ENCODE assay signal across 25 mouse cellular contexts in the genomic region with DNA sequence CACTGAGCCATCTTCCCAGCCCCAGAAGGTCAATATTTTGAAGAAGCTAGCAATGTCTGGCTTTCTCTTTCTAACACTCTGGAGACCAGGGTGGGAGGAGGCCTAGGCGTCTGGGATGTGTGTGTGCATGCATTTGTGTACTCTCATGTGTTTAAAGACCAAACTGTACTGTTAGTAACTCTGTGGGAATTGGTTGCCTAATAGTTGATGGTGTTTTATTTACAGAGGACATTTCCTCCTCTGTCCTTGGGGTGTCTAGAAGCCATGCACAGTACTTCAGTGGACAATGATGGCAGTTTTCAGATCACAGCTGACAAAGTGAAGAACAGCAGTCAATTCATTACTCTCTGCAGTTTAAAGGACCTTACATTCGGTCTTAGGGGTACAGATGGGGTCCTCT. TPM values are rescaled to one million over a fixed set of nuclear protein-coding genes. Genes with fewer than 3 reads are reported as not detected.
DNase-seq lines count a peak whose midpoint lies in the region; ATAC-seq and TF ChIP-seq lines count a peak whose summit lies in the region.
"Had no signal": no experiment of that assay in that cellular context is flagged by ENCODE, and none has a peak within 500 bp of the region (broad histone marks: within the 10 kb centered on the region; RNA-seq: fewer than 3 reads in every experiment).

No protein-coding gene starts in this region.

- H3K27ac ChIP-seq in liver, embryonic 15.5 days (replicated peaks) = no peak overlapping the region
- H3K27ac ChIP-seq in liver, embryonic 12.5 days = no peak overlapping the region
- no peak overlapping the region for H3K27ac ChIP-seq in lung, postnatal 0 days (ENCODE audit: low read length)
- H3K27ac ChIP-seq: embryonic facial prominence, embryonic 10.5 days; embryonic facial prominence, embryonic 12.5 days; forebrain, embryonic 13.5 days; forebrain, embryonic 15.5 days had no signal

- H3K4me1 ChIP-seq in liver, embryonic 15.5 days (replicated peaks) = no peaks in the 10 kb centered on the region; the same call in 1 of the 2 replicates
- no peaks in the 10 kb centered on the region for H3K4me1 ChIP-seq in liver, embryonic 12.5 days
- no peaks in the 10 kb centered on the region for H3K4me1 ChIP-seq in lung, postnatal 0 days (ENCODE audit: insufficient read depth, low read depth, low read length)
- H3K4me1 ChIP-seq: embryonic facial prominence, embryonic 12.5 days; forebrain, embryonic 13.5 days; forebrain, embryonic 15.5 days had no signal

- TF ChIP-seq CTCF in lung, postnatal 0 days (IDR thresholded peaks at IDR 0.05) = no peak

- no peaks in the 10 kb centered on the region for H3K27me3 ChIP-seq in liver, embryonic 15.5 days
- no peaks in the 10 kb centered on the region for H3K27me3 ChIP-seq in liver, embryonic 12.5 days (replicated peaks)
- no peaks in the 10 kb centered on the region for H3K27me3 ChIP-seq in lung, postnatal 0 days (replicated peaks; ENCODE audit: insufficient read depth, low read length)
- H3K27me3 ChIP-seq: CH12.LX; embryonic facial prominence, embryonic 12.5 days; forebrain, embryonic 13.5 days; forebrain, embryonic 15.5 days; Patski had no signal

- no peak overlapping the region for H3K9ac ChIP-seq in liver, embryonic 15.5 days
- no peak overlapping the region for H3K9ac ChIP-seq in liver, embryonic 12.5 days
- no peak overlapping the region for H3K9ac ChIP-seq in lung, postnatal 0 days (replicated peaks; ENCODE audit: low read depth)
- H3K9ac ChIP-seq: embryonic facial prominence, embryonic 12.5 days; forebrain, embryonic 13.5 days; forebrain, embryonic 15.5 days; forebrain, postnatal 0 days had no signal

- TF ChIP-seq EP300 in lung, postnatal 0 days (IDR thresholded peaks at IDR 0.05) = no peak

- no peak overlapping the region for H3K4me3 ChIP-seq in liver, embryonic 15.5 days (replicated peaks)
- no peak overlapping the region for H3K4me3 ChIP-seq in liver, embryonic 12.5 days
- H3K4me3 ChIP-seq in lung, postnatal 0 days (ENCODE audit: low read depth, low read length) = no peak overlapping the region
- H3K4me3 ChIP-seq: embryonic facial prominence, embryonic 10.5 days; embryonic facial prominence, embryonic 12.5 days; forebrain, embryonic 13.5 days; forebrain, embryonic 15.5 days had no signal

- H3K9me3 ChIP-seq in liver, embryonic 15.5 days (replicated peaks) = no peaks in the 10 kb centered on the region
- H3K9me3 ChIP-seq in liver, embryonic 12.5 days (replicated peaks) = no peaks in the 10 kb centered on the region
- H3K9me3 ChIP-seq in lung, postnatal 0 days (ENCODE audit: low read length) = no peaks in the 10 kb centered on the region
- H3K9me3 ChIP-seq: embryonic facial prominence, embryonic 10.5 days; embryonic facial prominence, embryonic 12.5 days; forebrain, embryonic 13.5 days; forebrain, embryonic 15.5 days; G1E had no signal

- ATAC-seq in liver, embryonic 15.5 days (ENCODE audit: insufficient read depth) = peak; percentile 43
- no peak for ATAC-seq in liver, embryonic 12.5 days
- peak; percentile 35 for ATAC-seq in lung, postnatal 0 days
- ATAC-seq: activated CD4-positive, CD25-positive, alpha-beta regulatory T cell, adult 4 months; CD4-positive, CD25-positive, alpha-beta regulatory T cell, adult 4 months; forebrain, embryonic 13.5 days; forebrain, embryonic 15.5 days; forebrain, postnatal 0 days; Patski had no signal

- peak; percentile 18 for DNase-seq in adrenal gland, adult 2 months
- DNase-seq in adrenal gland, adult 18-20 months (ENCODE audit: low spot score in 2 of 2) = no peak
- DNase-seq in lung, postnatal 0 days (ENCODE audit: low spot score) = no peak
- no peak for DNase-seq in lung, postnatal 10 days
- DNase-seq: adrenal gland, adult 8-10 months; adrenal gland, postnatal 14 days; adrenal gland, postnatal 36 days; B cell, adult 2 months; cerebellum, adult 11-12 months; cerebellum, adult 2 months; cerebellum, adult 9-10 months; cerebellum, postnatal 10 days; cerebellum, postnatal 25 days; forebrain, postnatal 0 days had no signal

- no peaks in the 10 kb centered on the region for H3K36me3 ChIP-seq in liver, embryonic 15.5 days (replicated peaks)
- H3K36me3 ChIP-seq in liver, embryonic 12.5 days = peaks cover 22% of the 10 kb centered on the region
- peaks cover 23% of the 10 kb centered on the region; the same call in 1 of the 2 replicates for H3K36me3 ChIP-seq in lung, postnatal 0 days (ENCODE audit: insufficient read depth, low read length)

- WGBS in liver, embryonic 15.5 days (ENCODE audit: insufficient replicate concordance) = 55% methylated on average over 2 of the region's 2 CpGs
- 66% methylated on average over 2 of the region's 2 CpGs for WGBS in liver, embryonic 12.5 days (ENCODE audit: insufficient replicate concordance)
- 86% methylated on average over 2 of the region's 2 CpGs for WGBS in lung, postnatal 0 days

- H3K4me2 ChIP-seq in liver, embryonic 15.5 days = no peak overlapping the region
- no peak overlapping the region for H3K4me2 ChIP-seq in liver, embryonic 12.5 days
- no peak overlapping the region for H3K4me2 ChIP-seq in lung, postnatal 0 days (replicated peaks; ENCODE audit: low read depth, low read length)
- H3K4me2 ChIP-seq: embryonic facial prominence, embryonic 12.5 days; forebrain, embryonic 13.5 days; forebrain, embryonic 15.5 days had no signal

RNA-seq across cellular contexts. Expression of a gene that starts 27.3 kb away (rescaled TPM):
- 100 to 1,000 TPM; 102 to 212 TPM for total RNA-seq in adrenal gland, adult 2 months (2021)
- polyA plus RNA-seq in adrenal gland, adult 2 months (2012; rRNA removed) = 199 and 254 TPM in 2 replicates
- 100 to 1,000 TPM in 1 of 2 experiments, 10 to 100 TPM in 1; 90.6 to 183 TPM for total RNA-seq in adrenal gland, adult 18-20 months (2021)
- 22.4 and 26.2 TPM in 2 replicates for polyA plus RNA-seq in liver, embryonic 15.5 days (2015; fragmentation: Nextera tagmentation; extraction: Ambion mirVana)
- polyA plus RNA-seq in liver, embryonic 12.5 days (2016; fragmentation: Nextera tagmentation; extraction: Ambion mirVana) = 20.1 and 21.2 TPM in 2 replicates
- polyA plus RNA-seq in lung, postnatal 0 days (2015; fragmentation: Nextera tagmentation; extraction: Ambion mirVana) = 28.3 and 30.8 TPM in 2 replicates

RNA-seq across cellular contexts. Expression of a gene that starts 27.5 kb away (rescaled TPM):
- 1 to 10 TPM in 1 of 2 experiments, under 1 TPM in 1; 0.45 to 1.4 TPM for total RNA-seq in adrenal gland, adult 2 months (2021)
- 1.3 and 2.2 TPM in 2 replicates for polyA plus RNA-seq in adrenal gland, adult 2 months (2012; rRNA removed)
- total RNA-seq in adrenal gland, adult 18-20 months (2021) = 1 to 10 TPM in 1 of 2 experiments, not detected in 1; 2.7 TPM
- 2.4 and 3.5 TPM in 2 replicates for polyA plus RNA-seq in liver, embryonic 15.5 days (2015; fragmentation: Nextera tagmentation; extraction: Ambion mirVana)
- polyA plus RNA-seq in liver, embryonic 12.5 days (2016; fragmentation: Nextera tagmentation; extraction: Ambion mirVana) = 1.8 and 2.0 TPM in 2 replicates
- 17.1 and 18.7 TPM in 2 replicates for polyA plus RNA-seq in lung, postnatal 0 days (2015; fragmentation: Nextera tagmentation; extraction: Ambion mirVana)
- polyA plus RNA-seq: activated CD4-positive, CD25-positive, alpha-beta regulatory T cell, adult 4 months; CD4-positive, CD25-positive, alpha-beta regulatory T cell, adult 4 months; G1E had no signal

RNA-seq across cellular contexts. Expression of a gene that starts 35.1 kb away (rescaled TPM):
- total RNA-seq in adrenal gland, adult 2 months (2021) = 10 to 100 TPM in 1 of 2 experiments, 1 to 10 TPM in 1; 4.9 to 14.6 TPM
- 10.5 and 15.0 TPM in 2 replicates for polyA plus RNA-seq in adrenal gland, adult 2 months (2012; rRNA removed)
- 10 to 100 TPM in 1 of 2 experiments, 1 to 10 TPM in 1; 6.6 to 15.3 TPM for total RNA-seq in adrenal gland, adult 18-20 months (2021)
- polyA plus RNA-seq in liver, embryonic 15.5 days (2015; fragmentation: Nextera tagmentation; extraction: Ambion mirVana) = 1.4 and 1.5 TPM in 2 replicates
- 1.1 and 1.4 TPM in 2 replicates for polyA plus RNA-seq in liver, embryonic 12.5 days (2016; fragmentation: Nextera tagmentation; extraction: Ambion mirVana)
- polyA plus RNA-seq in lung, postnatal 0 days (2015; fragmentation: Nextera tagmentation; extraction: Ambion mirVana) = 2.3 TPM in 2 replicates

RNA-seq across cellular contexts. Expression of a gene that starts 53.9 kb away (rescaled TPM):
- 10 to 100 TPM; 30.2 to 34.9 TPM for total RNA-seq in adrenal gland, adult 2 months (2021)
- polyA plus RNA-seq in adrenal gland, adult 2 months (2012; rRNA removed) = 60.9 and 67.1 TPM in 2 replicates
- total RNA-seq in adrenal gland, adult 18-20 months (2021) = 10 to 100 TPM; 29.6 to 32.3 TPM
- polyA plus RNA-seq in liver, embryonic 15.5 days (2015; fragmentation: Nextera tagmentation; extraction: Ambion mirVana) = 1.8 and 1.9 TPM in 2 replicates
- 4.6 and 4.7 TPM in 2 replicates for polyA plus RNA-seq in liver, embryonic 12.5 days (2016; fragmentation: Nextera tagmentation; extraction: Ambion mirVana)
- 7.8 and 9.7 TPM in 2 replicates for polyA plus RNA-seq in lung, postnatal 0 days (2015; fragmentation: Nextera tagmentation; extraction: Ambion mirVana)
